Mouse (Mus musculus) heart, embryonic 10.5 days (tissue): ENCODE data around the gene Sox13. TPM values are rescaled to one million over a fixed set of nuclear protein-coding genes. Genes with fewer than 3 reads are reported as not detected.
A peak's percentile ranks its signal among the peaks of the same experiment; 100 is the strongest.

ENCODE experiments used
- DNase-seq: peaks from one replicate; pipeline ENCODE4 v3.0.0-alpha.2; 2017; ENCODE audit warnings: low spot score
- H3K27ac ChIP-seq: fragments of 300-500 bp; sonication (generic); 2 replicates; pipeline ENCODE4 v1.5.1; 2016; ENCODE audit warnings: mild to moderate bottlenecking
- H3K27me3 ChIP-seq: fragments of 300-500 bp; sonication (generic); 2 replicates; pipeline ENCODE4 v1.6.1; 2016; ENCODE audit warnings: mild to moderate bottlenecking; ENCODE audit not compliant: poor library complexity, insufficient read depth, severe bottlenecking
- H3K36me3 ChIP-seq: fragments of 300-500 bp; sonication (generic); 2 replicates; pipeline ENCODE4 v1.6.1; 2016; ENCODE audit warnings: mild to moderate bottlenecking, moderate library complexity
- H3K4me1 ChIP-seq: fragments of 300-500 bp; sonication (generic); 2 replicates; pipeline ENCODE4 v1.6.1; 2016; ENCODE audit warnings: mild to moderate bottlenecking
- H3K4me3 ChIP-seq: fragments of 300-500 bp; sonication (generic); 2 replicates; pipeline ENCODE4 v1.5.1; 2016; ENCODE audit warnings: mild to moderate bottlenecking, moderate library complexity
- H3K9me3 ChIP-seq: fragments of 300-500 bp; sonication (generic); 2 replicates; pipeline ENCODE4 v1.6.1; 2016; ENCODE audit warnings: mild to moderate bottlenecking, moderate library complexity
- WGBS: fragments of 180-500 bp; shearing (Covaris S2); methylation state at CpG from one replicate; pipeline ENCODE4 v1.1.7; 2016; 5-methylcytosine and 5-hydroxymethylcytosine counted together
- polyA plus RNA-seq: library from polyadenylated mRNA; unstranded; fragments of >200 nt; fragmentation: Nextera tagmentation; extraction: Ambion mirVana; gene quantifications from 2 replicates; pipeline ENCODE4 v1.2.1, GENCODE M21; 2016

Gene Sox13
- polyA plus RNA-seq, 1 experiment from 2014 or later, result 8.5 TPM

DNA sequence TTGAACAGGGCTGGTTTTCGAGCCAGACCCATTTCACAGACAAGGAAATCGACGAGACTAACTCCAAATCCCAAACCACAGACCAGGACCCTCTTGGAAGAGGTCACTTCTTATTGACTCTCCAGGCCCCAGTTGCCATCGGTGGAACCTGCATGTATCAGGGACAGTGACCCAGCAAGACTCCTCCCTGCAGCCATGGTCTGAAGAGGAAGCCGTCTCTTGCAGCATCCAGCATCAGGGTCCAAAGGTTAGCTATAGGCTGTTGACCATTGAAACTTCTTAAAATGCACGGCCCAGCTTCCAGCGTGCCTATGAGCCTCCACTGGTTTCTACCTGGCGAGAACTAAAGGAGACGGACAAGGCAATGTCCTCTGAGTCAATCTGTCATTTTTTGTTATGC is 14.4 kb downstream of the Sox13 start:
- 0 out of 2 replicates have a peak overlapping the region, but pooled peaks have one; percentile 73 for H3K27ac ChIP-seq
- H3K36me3 ChIP-seq, result no peaks in the 10 kb centered on the region
- no peaks in the 10 kb centered on the region for H3K27me3 ChIP-seq
- no peaks in the 10 kb centered on the region for H3K9me3 ChIP-seq
- peaks cover 65% of the 10 kb centered on the region for H3K4me1 ChIP-seq
- no peak for DNase-seq
- no peak overlapping the region for H3K4me3 ChIP-seq
- WGBS, result 74% methylated on average over 9 of the region's 9 CpGs

DNA sequence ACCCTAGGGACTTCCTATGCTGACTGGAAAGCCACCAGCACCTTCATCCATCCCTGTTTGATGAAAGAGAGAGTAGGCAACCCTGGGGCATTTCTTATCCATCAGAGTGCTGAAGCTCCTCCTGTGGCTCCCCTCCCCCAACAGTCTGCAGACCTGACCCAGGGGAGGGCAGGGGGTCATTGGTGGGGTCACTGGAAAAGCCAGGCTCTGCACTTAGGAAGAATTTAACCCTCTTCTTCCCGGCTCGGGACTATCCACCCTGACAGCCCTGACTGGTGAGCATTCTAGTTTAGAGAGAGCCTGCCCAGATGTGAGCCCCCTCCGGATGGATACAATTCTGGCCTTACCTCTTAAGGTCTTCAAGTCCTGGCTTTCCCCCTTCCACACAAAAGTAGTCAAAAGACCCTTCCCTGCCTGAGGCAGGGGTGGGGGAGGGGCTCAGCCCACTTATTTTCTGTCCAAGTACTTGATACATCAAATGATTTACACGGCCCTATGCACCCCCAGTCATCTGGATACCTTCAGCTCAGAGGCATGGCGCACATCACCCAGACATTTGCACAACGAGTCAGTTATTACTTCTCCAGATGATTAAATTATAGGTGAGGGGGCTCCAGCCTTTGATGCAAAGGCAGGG is 15.2 kb downstream of the Sox13 start:
- peak overlapping the region; percentile 73 for H3K27ac ChIP-seq
- H3K9me3 ChIP-seq, result no peaks in the 10 kb centered on the region
- 24% methylated on average over 6 of the region's 6 CpGs for WGBS
- H3K27me3 ChIP-seq, result no peaks in the 10 kb centered on the region
- H3K4me3 ChIP-seq, result no peak overlapping the region
- no peak for DNase-seq
- H3K36me3 ChIP-seq, result no peaks in the 10 kb centered on the region
- H3K4me1 ChIP-seq, result peaks cover 62% of the 10 kb centered on the region

DNA sequence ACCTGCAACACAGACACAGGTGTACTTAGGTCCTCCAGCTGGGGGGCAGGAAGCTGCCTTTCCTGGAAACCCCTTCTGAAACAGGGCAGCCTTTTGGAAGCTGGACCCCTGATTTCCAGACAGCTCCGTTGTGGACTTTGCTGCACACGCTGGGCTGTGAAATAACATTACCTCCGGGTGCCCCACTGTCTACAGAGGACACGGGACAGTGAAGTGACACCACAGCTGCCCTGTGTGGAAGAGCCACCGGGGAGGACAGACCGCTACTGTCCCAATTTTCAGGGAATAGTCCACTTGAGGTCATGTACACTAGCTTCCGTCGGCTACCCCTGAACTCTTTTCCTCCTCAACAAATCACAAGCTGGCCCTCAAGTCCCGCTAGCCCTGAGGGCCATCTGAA is 15.9 kb downstream of the Sox13 start:
- WGBS, result 49% methylated on average over 9 of the region's 9 CpGs
- Histone ChIP-seq H3K9me3 (no peaks in the 10 kb centered on the region), H3K27me3 (no peaks in the 10 kb centered on the region), H3K4me3 (no peak overlapping the region), H3K27ac (peak overlapping the region; percentile 73), H3K4me1 (peaks cover 56% of the 10 kb centered on the region), H3K36me3 (0 out of 2 replicates have a peak, but pooled peaks cover 2% of the 10 kb centered on the region)
- DNase-seq, result no peak

DNA sequence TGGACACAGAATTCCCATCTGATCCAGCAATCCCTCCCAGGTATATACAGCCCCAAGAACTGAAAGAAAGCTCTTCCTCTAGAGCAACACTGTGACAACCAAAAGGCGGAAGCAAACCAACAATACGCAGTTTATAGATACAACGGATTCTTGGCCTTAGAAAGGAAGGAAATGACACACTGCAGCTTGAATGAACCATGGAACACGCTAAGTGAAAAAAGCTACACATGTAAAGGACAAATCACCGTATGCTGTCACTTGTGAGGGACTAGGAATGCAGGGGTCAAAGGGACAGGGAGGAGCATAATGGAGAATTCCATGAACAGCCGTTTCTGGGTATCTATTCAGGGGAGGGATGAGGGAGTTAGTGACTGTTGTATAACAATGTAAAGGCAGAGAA is 16.7 kb downstream of the Sox13 start:
- 53% methylated on average over 6 of the region's 6 CpGs for WGBS
- no peaks in the 10 kb centered on the region for H3K9me3 ChIP-seq
- H3K27ac ChIP-seq, result 0 out of 2 replicates have a peak overlapping the region, but pooled peaks have one; percentile 4
- DNase-seq, result no peak
- H3K27me3 ChIP-seq, result no peaks in the 10 kb centered on the region
- H3K4me3 ChIP-seq, result no peak overlapping the region
- H3K36me3 ChIP-seq, result 0 out of 2 replicates have a peak, but pooled peaks cover 2% of the 10 kb centered on the region
- peaks cover 47% of the 10 kb centered on the region for H3K4me1 ChIP-seq

DNA sequence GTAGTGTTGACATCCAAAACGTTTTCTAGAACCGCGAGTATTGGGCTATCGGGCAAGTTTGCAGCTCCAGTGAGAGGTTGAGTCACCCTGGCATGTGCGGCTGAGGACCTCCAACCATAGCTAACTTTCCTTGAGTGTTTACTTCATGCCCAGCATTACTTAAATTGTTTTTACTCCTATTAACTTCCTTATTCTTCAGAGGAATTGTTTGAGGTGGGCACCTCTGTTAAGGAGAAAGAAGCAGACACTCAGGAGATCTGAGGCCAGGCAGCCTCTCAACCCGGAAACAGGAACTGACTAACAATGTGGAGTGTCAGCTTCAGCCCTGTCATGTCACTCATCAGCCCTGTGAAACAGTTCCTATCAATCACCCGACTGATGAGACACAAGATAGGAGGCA is 17.6 kb downstream of the Sox13 start:
- 0 out of 2 replicates have a peak overlapping the region, but pooled peaks have one; percentile 4 for H3K27ac ChIP-seq
- DNase-seq, result no peak
- no peaks in the 10 kb centered on the region for H3K9me3 ChIP-seq
- 60% methylated on average over 7 of the region's 7 CpGs for WGBS
- H3K4me1 ChIP-seq, result peaks cover 44% of the 10 kb centered on the region
- no peak overlapping the region for H3K4me3 ChIP-seq
- H3K36me3 ChIP-seq, result 0 out of 2 replicates have a peak, but pooled peaks cover 2% of the 10 kb centered on the region
- no peaks in the 10 kb centered on the region for H3K27me3 ChIP-seq

DNA sequence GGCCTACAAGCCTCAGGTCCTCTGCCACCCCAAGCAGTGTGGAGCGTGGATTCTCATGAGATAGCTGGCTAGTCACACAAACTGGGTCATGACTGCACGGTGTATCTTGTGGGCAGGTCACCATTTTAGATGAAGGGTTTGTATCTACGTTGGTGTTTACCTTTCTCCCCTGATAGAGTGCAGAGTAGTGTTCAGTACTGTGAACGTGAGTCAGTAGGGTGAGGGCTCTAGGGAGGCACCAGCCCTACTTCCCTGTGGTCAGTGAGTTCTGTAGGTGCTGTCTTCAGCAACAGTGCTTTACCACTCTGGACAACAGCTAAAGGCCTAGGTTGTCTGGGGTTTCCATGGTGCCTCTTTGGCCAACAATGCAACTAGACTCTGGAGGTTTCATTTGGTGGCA is 20.2 kb downstream of the Sox13 start:
- Histone ChIP-seq H3K4me3 (no peak overlapping the region), H3K27ac (no peak overlapping the region), H3K9me3 (no peaks in the 10 kb centered on the region), H3K27me3 (peaks cover 8% of the 10 kb centered on the region; the same call in 1 of the 2 replicates), H3K4me1 (peaks cover 42% of the 10 kb centered on the region), H3K36me3 (0 out of 2 replicates have a peak, but pooled peaks cover 2% of the 10 kb centered on the region)
- 71% methylated on average over 4 of the region's 4 CpGs for WGBS
- DNase-seq, result no peak

DNA sequence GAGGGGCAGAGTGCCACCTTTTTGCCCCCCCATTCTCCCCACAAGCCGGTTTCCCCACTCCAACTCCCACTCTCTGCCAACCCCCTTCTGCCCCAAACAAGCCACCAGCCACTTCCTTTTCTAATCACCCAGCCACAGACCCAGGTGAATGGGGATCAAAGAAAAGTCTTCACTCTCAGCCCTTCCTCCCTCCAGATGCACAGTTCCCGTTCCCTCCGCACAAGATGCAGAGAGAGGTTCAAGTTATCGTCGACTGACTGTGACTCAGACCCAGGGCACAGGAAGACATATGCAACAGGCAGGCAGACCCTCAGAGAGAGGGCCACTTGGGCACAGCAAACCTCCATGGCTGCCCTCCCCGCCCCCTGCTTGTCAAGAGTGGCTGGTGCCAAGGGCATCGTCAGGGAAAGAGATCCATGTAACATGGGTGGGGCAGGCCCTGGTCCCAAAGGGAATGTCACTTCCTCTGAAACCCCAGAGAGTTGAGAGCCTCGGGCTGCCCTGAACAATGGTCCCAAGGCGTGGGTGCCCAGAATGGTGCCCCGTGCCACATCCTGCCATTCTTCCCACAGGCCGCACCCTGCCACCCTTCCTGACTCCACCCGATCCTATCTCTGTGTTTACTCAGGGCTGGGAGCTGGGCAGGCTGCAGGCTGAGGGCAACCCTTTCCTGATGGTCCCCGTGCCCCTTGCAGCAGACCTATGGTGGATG is 24.0 kb downstream of the Sox13 start:
- peaks cover 10% of the 10 kb centered on the region; the same call in 1 of the 2 replicates for H3K27me3 ChIP-seq
- no peaks in the 10 kb centered on the region for H3K9me3 ChIP-seq
- WGBS, result 66% methylated on average over 13 of the region's 13 CpGs
- H3K27ac ChIP-seq, result no peak overlapping the region
- no peak for DNase-seq
- H3K4me3 ChIP-seq, result no peak overlapping the region
- 0 out of 2 replicates have a peak, but pooled peaks cover 2% of the 10 kb centered on the region for H3K36me3 ChIP-seq
- H3K4me1 ChIP-seq, result peaks cover 31% of the 10 kb centered on the region

DNA sequence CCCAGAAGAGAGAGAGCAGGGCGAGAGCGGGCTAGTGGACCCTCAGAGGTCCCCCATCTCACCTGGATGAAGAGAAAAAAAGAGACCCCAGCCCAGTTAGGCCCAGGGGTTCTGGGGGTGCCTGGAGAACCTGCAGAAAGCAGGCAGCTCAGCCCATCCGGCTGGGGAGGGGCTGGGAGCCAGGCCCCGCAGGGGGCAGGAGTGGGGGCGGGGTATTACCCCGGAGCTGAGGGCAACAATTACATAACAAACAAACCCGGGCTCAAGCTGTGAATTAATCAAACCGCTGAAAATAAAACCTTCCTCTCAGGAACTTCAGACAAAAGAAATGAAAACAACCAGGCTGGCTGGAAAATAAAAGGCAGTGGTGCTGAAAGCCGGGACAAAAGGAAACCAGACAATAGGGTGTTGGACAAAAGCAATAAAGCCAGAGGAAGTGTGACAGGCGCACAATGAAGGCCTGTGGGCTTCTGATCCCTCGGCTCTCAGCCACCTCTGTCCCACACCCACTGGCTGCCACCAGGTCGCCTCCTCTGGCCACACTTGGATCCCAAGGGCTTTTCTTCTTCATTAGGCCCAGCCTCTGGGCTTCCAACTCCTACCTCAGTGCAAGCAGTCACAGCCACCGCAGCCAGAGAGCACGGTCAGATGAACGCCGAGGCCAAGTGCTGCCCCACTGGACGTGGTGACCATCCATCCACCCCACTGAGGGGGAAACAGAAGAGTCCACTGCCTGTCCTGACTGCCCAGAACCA is 26.5 kb downstream of the Sox13 start:
- H3K4me3 ChIP-seq, result no peak overlapping the region
- H3K4me1 ChIP-seq, result peaks cover 39% of the 10 kb centered on the region
- no peak for DNase-seq
- WGBS, result 15% methylated on average over 17 of the region's 17 CpGs
- H3K27me3 ChIP-seq, result peaks cover 10% of the 10 kb centered on the region; the same call in 1 of the 2 replicates
- H3K36me3 ChIP-seq, result peaks cover 4% of the 10 kb centered on the region
- no peaks in the 10 kb centered on the region for H3K9me3 ChIP-seq
- peak overlapping the region; percentile 69 for H3K27ac ChIP-seq

DNA sequence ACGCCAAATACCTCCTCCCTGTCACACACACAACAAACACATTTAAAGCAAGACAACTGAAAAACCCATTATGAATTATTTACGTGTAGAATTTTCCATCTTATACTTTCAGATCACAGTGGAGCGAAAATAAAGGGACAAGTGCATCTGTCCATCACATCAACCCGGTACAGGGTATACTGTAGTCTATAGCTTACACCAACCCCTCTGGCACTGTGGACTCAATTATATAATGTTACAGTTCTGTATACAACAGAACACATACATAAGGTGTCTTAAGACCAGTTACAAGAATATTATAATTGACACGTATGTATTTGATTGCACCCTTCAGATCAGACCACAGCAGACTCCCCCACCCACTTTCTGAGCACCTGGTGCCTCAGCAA is 27.1 kb downstream of the Sox13 start:
- H3K27me3 ChIP-seq, result peaks cover 10% of the 10 kb centered on the region; the same call in 1 of the 2 replicates
- 67% methylated on average over 5 of the region's 5 CpGs for WGBS
- peaks cover 39% of the 10 kb centered on the region for H3K4me1 ChIP-seq

DNA sequence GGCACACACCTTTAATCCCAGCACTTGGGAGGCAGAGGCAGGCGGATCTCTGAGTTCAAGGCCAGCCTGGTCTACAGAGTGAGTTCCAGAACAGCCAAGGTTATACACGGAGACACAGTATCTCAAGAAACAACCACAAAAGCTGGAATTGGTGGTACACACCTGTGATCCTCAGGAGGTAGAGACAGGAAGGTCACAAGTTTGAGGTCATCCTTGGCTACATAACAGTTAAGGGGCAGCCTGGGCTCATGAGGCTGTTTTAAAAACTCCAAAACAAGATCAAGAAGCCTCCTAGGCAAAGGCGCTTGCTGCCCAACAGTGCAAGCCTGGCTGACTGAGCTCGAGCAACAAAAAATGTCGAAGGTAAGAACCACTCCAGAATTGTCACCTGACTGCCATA is 27.5 kb downstream of the Sox13 start:
- WGBS, result 83% methylated on average over 5 of the region's 5 CpGs
- Histone ChIP-seq H3K27me3 (peaks cover 10% of the 10 kb centered on the region; the same call in 1 of the 2 replicates), H3K4me3 (no peak overlapping the region), H3K9me3 (no peaks in the 10 kb centered on the region), H3K4me1 (peaks cover 39% of the 10 kb centered on the region), H3K27ac (no peak overlapping the region), H3K36me3 (peaks cover 13% of the 10 kb centered on the region)
- no peak for DNase-seq

More for the DNA sequence above, 27.1 kb downstream of the Sox13 start:
- no peak for DNase-seq
- H3K4me3 ChIP-seq, result no peak overlapping the region
- peaks cover 9% of the 10 kb centered on the region for H3K36me3 ChIP-seq
- no peaks in the 10 kb centered on the region for H3K9me3 ChIP-seq
- H3K27ac ChIP-seq, result peak overlapping the region; percentile 69; the same call in 1 of the 2 replicates

DNA sequence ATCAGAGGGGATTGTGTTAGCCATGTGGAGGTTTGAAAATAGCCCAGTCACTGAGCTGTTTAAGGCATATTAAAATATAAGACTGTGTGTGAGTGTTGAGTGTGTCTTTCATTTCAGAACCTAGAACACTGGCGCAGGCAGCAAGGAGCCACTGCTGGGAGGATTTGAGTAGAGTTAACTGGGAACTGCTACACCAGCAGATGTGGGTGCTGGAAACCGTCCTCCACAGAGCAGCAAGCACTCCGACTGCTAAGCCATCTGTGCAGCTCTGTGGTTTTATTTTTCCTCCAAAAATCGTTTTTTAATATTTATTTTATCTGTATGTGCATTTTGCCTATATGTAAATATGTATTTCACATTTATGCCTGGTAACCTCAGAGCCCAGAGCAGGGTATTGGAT is 29.5 kb downstream of the Sox13 start:
- DNase-seq, result no peak
- H3K27me3 ChIP-seq, result peaks cover 9% of the 10 kb centered on the region; the same call in 1 of the 2 replicates
- no peaks in the 10 kb centered on the region for H3K9me3 ChIP-seq
- H3K4me1 ChIP-seq, result peaks cover 32% of the 10 kb centered on the region
- 74% methylated on average over 4 of the region's 4 CpGs for WGBS
- H3K27ac ChIP-seq, result no peak overlapping the region
- H3K4me3 ChIP-seq, result no peak overlapping the region
- H3K36me3 ChIP-seq, result peaks cover 26% of the 10 kb centered on the region

DNA sequence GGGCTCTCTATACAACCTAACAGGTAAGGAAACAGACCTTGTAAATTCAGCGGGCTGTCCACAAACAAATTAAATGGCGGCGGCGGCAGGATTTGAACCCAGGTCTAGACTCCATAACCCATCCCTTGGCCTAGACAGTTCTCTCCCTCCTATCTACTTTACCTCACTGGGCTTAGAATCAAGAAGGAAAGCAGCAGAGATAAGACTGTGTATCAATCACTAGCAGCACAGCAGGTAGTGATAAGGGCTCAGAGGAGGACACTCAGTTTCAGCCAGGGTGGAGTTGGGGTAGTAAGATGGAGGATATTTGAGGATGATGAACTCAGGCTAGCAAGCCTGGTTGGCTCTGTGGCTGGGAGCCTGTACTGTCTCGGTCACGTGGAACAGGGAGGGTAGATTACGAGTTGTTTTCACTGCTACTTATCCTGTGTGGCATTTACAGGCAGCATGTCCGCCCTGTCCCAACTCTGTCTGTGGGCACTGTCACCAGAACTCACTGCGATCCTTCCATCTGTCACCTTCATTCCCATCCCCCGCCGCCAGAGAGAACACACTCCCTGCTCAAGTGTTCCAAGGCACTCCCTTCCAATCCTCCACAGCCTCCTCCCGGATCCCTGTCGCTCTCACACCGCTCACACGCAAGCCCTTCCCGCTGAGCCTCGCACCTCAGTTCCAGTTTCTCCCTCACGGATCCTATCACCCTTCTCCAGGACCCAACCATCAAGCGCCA is 36.5 kb downstream of the Sox13 start:
- H3K4me1 ChIP-seq, result peaks cover 39% of the 10 kb centered on the region
- peaks cover 20% of the 10 kb centered on the region for H3K27me3 ChIP-seq
- no peak for DNase-seq
- peak overlapping the region; percentile 28; the same call in 1 of the 2 replicates for H3K4me3 ChIP-seq
- H3K9me3 ChIP-seq, result no peaks in the 10 kb centered on the region
- 42% methylated on average over 19 of the region's 19 CpGs for WGBS
- no peak overlapping the region for H3K27ac ChIP-seq
- peaks cover 54% of the 10 kb centered on the region for H3K36me3 ChIP-seq
